Mouse (Mus musculus) bone marrow macrophage, adult 2 months (primary cell): ENCODE measurements around the gene Rnasel.

ENCODE experiments used
- CTCF ChIP-seq: IDR thresholded peaks from 2 replicates; pipeline ENCODE4 v1.5.1; 2012; ENCODE audit warnings: low read depth, mild to moderate bottlenecking, low read length, moderate library complexity
- POLR2A ChIP-seq: IDR thresholded peaks from 2 replicates; pipeline ENCODE4 v1.6.1; 2012; ENCODE audit warnings: mild to moderate bottlenecking, low read depth, low read length, borderline replicate concordance

DNA sequence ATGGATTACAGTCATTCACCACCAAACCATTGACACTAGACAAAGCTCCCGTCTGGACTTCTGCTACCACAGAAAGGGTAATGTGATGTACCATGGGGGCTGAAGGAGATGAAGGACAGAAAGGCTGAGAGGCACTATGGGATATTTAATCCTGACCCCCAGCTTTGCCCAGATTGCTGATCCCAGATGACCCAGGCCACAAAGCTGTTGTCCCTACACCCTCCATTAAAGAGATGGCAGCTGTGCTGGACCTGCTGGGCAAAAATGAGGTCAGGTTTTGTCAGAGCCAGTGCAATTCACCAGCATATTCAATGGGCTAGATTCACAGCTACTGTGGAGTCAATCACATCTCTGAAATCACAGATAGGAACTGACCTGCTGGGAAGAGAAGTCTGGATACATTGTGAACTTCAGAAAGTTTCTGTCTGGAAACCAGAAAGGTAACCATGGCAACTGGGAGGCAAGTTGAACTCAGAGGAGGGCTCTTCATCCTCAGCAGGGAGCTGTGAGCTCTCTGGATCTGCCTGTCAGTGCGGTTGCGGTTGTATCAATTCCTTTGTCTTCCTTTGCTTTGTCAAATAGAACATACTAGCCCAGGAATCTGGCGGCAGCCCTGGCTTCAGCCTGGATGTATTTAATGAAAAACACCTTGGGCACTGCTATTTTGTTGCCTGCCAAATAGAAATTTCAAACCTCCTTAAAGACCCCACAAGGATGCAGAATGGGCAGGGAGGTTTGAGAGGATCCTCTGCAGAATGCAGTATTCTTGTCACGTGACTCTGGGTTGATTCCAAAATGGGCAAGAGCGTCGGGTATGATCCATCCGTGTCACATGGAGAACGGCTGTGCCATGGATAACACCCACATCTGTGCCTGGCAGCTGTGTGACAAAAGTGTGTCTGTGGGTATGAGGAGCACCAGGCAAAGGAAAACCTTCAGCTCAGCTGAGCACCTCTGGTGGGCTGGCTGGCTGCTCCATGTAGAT lies 11.8 kb upstream of the Rnasel start:
- no peak for TF ChIP-seq POLR2A
- TF ChIP-seq CTCF, result no peak
